Mouse (Mus musculus) CD4-positive, CD25-positive, alpha-beta regulatory T cell, adult 4 months (primary cell): ENCODE results near the gene Ten1. TPM values are rescaled to one million over a fixed set of nuclear protein-coding genes. Genes with fewer than 3 reads are reported as not detected.

ENCODE experiments used
- ATAC-seq: one replicate; pipeline ENCODE4 v1.8.0; 2017
- polyA plus RNA-seq, 2 experiments: library from polyadenylated mRNA; unstranded; fragments of 100-300 nt; shearing (Covaris generic); gene quantifications; one replicate each; pipeline ENCODE4 v1.2.1; 2017

The Ten1 gene
- polyA plus RNA-seq, 2 experiments from 2014 or later = 44.6 to 49.5 TPM

DNA sequence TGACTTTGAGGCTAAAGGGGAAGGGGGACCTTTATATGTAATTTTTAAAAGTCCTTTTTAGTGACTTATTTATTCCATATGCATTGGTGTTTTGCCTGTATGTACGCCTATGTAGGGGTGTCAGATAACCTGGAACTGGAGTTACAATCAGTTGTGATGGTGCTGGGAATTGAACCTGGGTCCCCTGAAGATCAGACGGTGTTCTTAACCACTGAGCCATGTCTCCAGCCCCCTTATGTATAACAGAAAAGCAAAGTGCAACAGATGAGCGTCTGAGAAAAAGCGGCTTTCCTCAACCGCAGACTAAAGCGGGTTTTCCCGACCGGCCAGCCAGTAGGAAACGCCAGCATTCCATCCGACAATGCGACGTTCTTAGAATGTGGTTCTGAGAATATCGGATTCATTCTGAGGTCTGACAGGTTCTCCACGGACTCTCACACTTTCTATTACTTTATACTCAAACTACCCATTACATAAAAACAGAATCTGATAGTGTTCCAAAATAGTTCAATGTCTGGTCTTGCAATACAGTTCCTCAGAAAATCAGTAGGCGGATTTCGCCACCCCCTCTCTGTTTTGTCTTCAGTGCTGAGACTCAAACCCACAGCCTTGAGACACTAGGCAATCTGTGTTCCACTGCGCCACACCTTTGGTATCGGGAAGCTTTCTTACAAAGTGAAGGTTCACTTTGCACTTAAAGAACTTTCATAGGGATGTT is 1.6 kb upstream of the Ten1 start:
- ATAC-seq = no peak

DNA sequence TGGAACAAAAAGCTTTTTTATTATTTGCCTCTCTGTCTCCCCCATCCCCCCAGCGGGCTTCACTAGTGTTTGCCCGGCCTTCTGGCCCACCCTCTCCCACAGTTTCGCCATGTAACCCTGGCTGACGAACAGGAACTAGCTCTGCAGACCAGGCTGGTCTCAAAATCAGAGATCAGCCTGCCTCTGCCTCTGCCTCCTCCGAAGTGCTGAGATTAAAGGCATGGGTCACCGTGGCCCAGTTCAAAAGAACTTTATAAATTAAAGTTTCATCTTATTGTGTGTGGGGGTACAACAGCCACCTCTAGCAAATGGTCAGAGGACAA is 1.1 kb upstream of the Ten1 start:
- no peak for ATAC-seq

GRCm38 (mm10) chr11:116198132-116198531 is 523 bp upstream of the Ten1 start:
- ATAC-seq = peak; percentile 12

GRCm38 (mm10) chr11:116201151-116201550 is 2.5 kb downstream of the Ten1 start:
- ATAC-seq = no peak

- ATAC-seq = no peak
These were observed 4.5 kb downstream of the Ten1 start for GRCm38 (mm10) chr11:116203150-116203549.

DNA sequence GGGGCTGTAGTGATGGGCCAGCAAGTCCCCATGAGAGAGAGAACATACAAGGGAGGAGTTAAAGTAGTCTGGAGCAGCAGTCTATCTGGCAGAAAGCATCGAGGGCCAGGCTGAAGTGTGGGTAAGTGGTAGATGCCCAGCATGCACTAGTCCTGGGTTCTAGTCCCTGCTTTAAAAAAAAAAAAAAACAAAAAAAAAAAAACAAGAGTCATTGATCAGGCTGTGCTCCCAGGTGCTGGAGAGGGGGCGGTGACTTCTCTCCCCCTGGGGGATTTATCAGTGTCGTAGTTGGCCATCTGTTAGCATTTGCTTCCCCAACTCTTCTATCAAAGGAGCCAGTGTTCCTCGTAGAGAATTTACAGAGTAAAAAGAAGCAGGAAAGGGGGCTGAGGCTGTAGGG is 8.0 kb downstream of the Ten1 start:
- no peak for ATAC-seq

DNA sequence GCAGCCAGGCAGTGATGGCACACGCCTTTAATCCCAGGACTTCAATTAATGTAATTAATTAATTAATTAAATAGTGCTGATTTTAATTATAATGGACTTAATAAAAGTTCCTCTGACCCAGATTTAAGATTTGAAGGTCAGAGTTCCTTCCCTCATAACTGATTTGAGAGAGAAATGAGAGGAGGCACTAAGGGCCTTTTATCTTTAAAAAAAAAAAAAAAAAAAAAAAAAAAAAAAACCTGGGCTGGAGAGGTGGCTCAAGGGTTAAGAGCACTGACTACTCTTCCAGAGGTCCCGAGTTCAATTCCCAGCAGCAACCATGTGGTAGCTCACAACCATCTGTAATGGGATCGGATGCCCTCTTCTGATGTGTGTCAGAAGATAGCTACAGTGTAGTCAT is 10.0 kb downstream of the Ten1 start:
- ATAC-seq = no peak

- ATAC-seq = no peak
These were observed 10.6 kb downstream of the Ten1 start for GRCm38 (mm10) chr11:116209257-116209656.

DNA sequence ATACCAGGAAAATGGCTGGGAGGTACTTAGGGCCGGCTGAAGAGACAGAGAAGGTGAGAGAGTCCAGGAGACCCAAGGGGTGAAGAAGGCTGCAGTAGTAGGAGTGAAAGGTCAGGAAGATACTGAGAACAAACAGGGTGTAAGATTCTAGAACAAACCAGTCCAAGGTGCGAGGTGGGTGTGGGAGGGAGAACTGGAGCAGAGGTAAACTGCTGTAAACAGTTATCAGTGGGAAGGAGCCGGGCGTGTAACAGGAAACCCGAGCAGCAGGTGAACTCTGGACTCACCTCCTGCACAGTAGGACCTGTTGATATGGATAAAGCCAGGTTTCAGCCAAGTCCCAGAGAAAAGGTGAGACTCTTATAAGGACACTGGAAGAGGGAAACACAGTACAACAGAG is 12.0 kb downstream of the Ten1 start:
- no peak for ATAC-seq

DNA sequence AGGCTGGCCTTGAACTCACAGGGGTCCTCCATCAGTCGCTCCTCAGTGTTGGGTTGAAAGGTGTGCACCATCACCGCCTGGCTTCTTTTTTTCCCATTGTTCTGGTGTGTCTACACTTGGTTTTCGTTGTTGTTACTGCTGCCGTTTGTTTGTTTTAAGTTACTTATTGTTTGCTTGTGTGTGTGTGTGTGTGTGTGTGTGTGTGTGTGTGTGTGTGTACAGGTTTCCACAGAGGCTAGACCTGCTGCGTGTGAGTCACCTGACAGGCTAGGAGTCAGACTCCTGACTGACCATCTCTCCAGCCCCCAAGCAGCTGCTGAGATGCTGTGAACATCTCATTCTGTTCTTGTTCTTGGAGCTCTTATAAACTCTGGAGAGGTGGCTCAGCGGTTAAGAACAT is 14.2 kb downstream of the Ten1 start:
- no peak for ATAC-seq

- ATAC-seq = no peak
These were observed 15.3 kb downstream of the Ten1 start for GRCm38 (mm10) chr11:116213877-116214510.

DNA sequence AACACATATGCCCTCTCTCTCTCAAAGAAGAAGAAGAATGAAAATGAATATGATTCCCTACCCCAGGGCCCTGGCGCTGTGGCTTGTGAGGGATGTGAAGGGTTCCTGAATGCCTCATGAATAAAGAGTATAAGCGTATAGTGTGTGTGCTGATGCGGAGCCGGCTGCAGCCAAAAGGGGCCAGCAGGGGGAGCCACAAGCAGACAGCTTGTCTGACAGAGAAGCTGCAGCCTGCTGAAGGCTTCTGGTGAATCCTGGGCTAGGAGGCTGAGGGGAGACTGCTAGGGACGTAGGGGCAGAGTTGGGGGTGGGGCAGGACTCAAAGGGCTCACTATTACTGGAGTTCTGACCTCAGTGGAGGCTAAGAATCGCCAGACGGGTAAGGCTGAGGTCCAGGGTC is 16.5 kb downstream of the Ten1 start:
- no peak for ATAC-seq

- no peak for ATAC-seq
These were observed 17.3 kb downstream of the Ten1 start for GRCm38 (mm10) chr11:116215991-116216390.

DNA sequence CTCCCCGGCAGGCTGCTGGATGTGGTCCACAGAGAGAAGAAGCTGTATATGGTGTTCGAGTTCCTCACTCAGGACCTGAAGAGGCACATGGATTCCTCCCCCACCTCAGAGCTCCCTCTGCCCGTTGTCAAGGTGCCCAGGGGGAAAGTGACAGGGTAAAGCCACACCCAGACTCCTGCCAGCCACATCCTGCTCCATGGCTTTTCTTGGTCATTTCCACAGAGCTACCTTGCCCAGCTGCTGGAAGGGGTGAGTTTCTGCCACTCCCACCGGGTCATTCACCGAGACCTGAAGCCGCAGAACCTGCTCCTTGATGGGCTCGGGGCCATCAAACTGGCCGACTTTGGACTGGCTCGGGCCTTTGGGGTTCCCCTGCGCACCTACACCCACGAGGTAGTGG is 17.9 kb downstream of the Ten1 start:
- ATAC-seq = no peak

DNA sequence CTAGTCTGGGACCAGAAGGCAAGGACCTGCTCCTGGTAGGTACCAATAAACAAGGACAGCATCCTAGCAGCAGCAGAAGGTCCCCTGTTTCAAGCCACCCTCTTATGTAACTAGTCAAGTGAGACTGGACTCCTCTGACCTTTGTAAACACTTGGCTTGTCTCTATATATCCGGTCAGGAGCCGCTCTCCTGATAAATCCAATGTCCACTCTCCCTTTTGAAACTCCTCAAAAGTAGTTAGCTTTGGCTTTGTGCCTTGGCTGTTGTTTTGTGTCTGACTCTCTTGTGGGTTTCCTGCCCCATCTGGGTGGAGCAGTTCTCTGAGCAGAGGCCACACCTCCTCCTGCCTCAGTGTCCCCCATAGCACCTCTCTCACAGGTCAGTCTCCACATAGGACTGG is 19.6 kb downstream of the Ten1 start:
- ATAC-seq = no peak

GRCm38 (mm10) chr11:116218737-116219400 is 20.2 kb downstream of the Ten1 start:
- ATAC-seq = no peak

DNA sequence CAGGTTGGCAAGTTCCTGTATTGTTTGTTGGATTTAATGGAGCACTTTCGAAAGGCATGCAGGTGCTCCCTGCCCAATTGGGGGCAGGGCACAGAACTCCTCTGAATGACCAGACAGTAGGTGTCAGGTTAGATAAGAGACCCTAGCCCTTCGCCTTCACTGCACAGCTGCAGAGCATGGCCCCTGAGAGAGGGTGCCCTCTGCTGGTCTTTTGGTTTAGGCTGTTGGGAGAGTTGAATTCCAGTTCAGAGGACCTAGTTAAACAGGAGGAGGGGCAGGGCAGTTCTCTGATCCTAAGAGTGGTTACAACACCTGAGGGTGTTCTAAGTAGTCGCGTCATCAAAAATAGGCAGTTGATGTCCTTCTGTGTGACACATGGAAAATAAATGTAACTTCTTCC is 21.2 kb downstream of the Ten1 start:
- ATAC-seq = no peak

- ATAC-seq = no peak
These were observed 23.5 kb downstream of the Ten1 start for GRCm38 (mm10) chr11:116221931-116222739.

DNA sequence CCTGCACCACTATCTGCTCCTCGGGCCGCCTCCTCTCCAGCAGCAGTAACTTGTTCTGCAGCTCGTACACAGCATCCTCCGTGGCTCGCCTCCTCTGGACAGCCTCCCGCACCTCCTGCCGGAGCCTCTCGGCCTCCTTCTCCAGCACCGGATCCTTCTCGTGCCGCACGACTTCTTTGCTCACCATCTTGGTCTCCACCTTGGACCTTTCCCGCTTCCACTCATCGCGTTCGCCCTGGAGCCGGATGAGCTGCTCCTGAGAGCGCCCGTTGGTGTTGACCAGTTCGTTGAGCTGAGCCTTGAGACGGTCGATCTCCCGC is 24.0 kb downstream of the Ten1 start:
- ATAC-seq = no peak

GRCm38 (mm10) chr11:116226414-116226813 is 27.8 kb downstream of the Ten1 start:
- peak; percentile 39 for ATAC-seq

- no peak for ATAC-seq
These were observed 30.0 kb downstream of the Ten1 start for GRCm38 (mm10) chr11:116228699-116229098.

DNA sequence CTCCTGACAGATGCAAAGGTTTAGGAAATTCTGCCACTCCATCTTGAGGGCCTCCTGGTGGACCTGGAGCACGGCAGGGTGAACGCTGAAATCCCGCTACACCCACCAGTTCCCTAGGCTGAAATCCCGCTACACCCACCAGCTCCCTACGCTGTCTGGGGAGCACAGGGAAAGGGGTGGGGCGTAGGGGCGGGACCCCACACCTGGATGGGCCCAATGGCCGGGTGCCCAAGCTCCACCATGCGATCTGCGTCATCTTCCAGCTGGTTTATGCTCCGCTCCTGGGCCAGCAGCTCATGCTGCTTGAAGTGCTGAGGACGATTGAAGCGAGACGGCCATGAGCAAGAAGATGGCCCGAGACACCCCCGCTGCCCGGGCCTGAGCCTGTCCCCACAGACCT is 33.8 kb downstream of the Ten1 start:
- ATAC-seq = no peak

- ATAC-seq = no peak
These were observed 36.2 kb downstream of the Ten1 start for GRCm38 (mm10) chr11:116234901-116235300.
